Mouse (Mus musculus): ENCODE data around the gene Gstt4.

DNA sequence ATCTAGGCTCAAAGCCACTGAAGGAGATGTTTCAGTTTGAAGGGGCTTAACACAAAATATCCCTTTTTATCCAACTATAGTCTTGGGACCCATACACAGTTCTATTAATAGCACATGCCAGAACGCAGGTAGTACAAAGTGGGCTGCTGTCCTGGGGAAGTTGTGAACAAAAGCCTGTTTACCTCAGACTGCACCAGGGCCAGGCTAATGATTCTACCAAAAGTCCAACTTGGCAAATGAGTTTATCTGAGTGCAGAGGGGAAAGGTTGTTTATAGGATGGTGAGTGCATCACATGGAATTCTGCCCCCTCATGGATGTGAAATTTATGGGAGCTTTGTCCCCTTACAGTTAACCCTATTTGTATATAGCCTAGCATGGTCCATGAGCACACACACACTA lies 22.5 kb upstream of the Gstt4 start:
- no peak for TF ChIP-seq CTCF (IDR thresholded peaks at IDR 0.05; ENCODE audit: extremely low read depth, insufficient read length, insufficient replicate concordance, low read depth, low read length)
- TF ChIP-seq POLR2A (IDR thresholded peaks at IDR 0.05; ENCODE audit: low read depth, low read length), result no peak

Data from small intestine, adult 2 months (tissue).